Mouse (Mus musculus) left cerebral cortex, postnatal 4 days (tissue): ENCODE data around the gene Pxn. TPM values are rescaled to one million over a fixed set of nuclear protein-coding genes. Genes with fewer than 3 reads are reported as not detected.
A peak's percentile ranks its signal among the peaks of the same experiment; 100 is the strongest.
"Not testable (repeated sequence)": the region's sequence is repeated elsewhere in the genome, so short reads cannot be mapped to it uniquely, and the experiment has no call there.

ENCODE experiments used
- DNase-seq: peaks from one replicate; pipeline ENCODE4 v3.0.0-alpha.2; 2022
- intact Hi-C: fragments of 180-260 bp; cut with DNase I; formaldehyde crosslinking; loops from one replicate; pipeline ENCODE4 v1.15.1; 2025
- microRNA-seq: library from miRNA; unstranded; fragments of <30 nt; microRNA quantifications from one replicate; pipeline ENCODE4 v1.2.0, GENCODE M21; 2022
- total RNA-seq, 2 experiments: library from RNA; stranded (reverse); gene quantifications; 2 replicates each; pipeline ENCODE4 v1.2.3; 2021

The Pxn gene
- total RNA-seq, 2 experiments from 2014 or later, result 23.9 to 24.7 TPM

- no peak for DNase-seq
- intact Hi-C loops, result no loop called here
Measured at GRCm38 (mm10) chr5:115569308-115569707, 62.8 kb downstream of the Pxn start.

DNA sequence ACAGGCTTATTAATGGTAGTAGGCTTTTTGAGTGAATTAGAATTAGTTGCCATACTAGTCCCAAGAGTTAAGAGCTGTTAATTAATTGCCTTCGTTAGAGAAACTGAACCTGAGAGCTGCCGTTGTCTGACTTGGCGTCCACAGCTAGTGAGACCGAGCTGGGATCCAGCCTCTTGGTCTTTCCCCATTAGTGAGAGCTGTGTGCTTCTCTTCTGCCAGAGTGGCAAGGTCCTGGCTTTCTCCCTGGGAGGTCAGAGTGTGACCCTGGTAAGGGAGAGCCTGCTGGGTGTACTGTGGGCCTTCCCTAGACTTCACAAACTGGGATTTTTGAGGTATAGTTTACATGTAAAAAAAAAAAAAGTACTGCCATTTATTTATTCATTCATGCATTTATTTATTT lies 63.2 kb downstream of the Pxn start:
- no peak for DNase-seq
- intact Hi-C loops, result no loop called here

DNA sequence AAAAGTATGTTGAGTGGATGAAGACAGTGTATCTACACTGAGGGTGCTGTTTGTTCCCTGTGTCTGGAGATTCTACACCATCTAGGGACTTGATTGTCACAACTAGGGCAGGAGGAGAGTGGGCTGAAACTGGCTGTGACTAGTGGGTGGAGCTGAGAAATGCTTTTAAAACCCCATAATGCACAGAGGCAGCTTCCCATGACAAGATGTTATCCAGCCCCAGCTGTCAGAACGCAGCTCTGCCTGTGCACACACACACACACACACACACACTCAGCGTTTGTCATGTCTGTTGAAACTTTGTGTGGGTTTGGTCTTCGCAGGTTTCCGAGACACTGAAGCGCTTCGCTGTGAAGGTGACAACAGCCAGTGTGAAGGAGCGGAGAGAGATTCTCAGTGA lies 64.6 kb downstream of the Pxn start:
- no peak for DNase-seq
- intact Hi-C loops, result no loop called here

DNA sequence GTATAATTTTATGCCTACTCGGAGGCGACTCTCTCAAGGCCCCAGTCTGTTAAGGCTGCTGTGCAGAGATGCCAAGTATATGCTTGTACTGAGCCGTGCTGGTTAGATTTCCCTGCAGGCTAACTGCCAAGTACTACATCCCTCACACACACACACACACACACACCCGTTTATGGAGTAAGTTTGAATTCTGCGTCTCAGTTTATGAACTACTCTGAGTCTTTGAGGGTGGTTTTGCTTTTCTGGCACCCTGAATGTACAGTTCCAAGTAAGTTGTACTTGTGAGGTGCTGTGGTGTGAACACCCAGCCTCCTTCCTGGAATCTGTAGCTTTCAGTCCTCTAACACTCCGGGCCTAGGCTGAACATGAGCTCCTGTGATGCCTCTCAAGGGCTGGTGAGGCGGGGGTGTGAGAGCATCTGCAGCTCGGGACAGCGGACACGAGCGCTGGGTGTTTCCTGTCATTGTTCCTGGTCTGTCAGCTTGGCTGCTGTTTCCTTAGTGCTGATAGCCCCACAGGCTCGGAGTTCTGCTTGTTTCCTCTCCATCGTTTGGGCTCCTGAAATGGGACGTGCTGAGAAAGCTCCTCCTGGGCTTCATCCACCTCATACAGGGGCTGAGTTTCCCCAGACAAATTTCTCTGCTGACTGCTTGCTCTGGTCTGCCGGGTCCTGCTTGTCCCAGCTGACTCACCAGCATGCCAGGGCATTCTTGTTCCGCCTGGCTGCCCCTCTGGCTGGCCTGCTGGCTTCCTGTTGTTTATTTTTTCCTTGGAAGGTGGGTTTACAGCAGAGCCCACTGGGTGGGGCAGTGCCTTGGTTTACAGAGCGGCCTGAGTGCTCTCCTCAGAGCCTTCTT lies 66.4 kb downstream of the Pxn start:
- peak; percentile 39 for DNase-seq
- intact Hi-C loops, result no loop called here

GRCm38 (mm10) chr5:115574992-115575391 lies 68.5 kb downstream of the Pxn start:
- DNase-seq, result peak; percentile 43
- intact Hi-C loops, result no loop called here

- DNase-seq, intact Hi-C loops: not testable (repeated sequence)
Measured at GRCm38 (mm10) chr5:115577686-115578085, 71.2 kb downstream of the Pxn start.

- no peak for DNase-seq
- intact Hi-C loops, result no loop called here
Measured at GRCm38 (mm10) chr5:115578922-115579321, 72.4 kb downstream of the Pxn start.

GRCm38 (mm10) chr5:115579363-115579762 lies 72.9 kb downstream of the Pxn start:
- DNase-seq, result no peak
- intact Hi-C loops, result no loop called here

DNA sequence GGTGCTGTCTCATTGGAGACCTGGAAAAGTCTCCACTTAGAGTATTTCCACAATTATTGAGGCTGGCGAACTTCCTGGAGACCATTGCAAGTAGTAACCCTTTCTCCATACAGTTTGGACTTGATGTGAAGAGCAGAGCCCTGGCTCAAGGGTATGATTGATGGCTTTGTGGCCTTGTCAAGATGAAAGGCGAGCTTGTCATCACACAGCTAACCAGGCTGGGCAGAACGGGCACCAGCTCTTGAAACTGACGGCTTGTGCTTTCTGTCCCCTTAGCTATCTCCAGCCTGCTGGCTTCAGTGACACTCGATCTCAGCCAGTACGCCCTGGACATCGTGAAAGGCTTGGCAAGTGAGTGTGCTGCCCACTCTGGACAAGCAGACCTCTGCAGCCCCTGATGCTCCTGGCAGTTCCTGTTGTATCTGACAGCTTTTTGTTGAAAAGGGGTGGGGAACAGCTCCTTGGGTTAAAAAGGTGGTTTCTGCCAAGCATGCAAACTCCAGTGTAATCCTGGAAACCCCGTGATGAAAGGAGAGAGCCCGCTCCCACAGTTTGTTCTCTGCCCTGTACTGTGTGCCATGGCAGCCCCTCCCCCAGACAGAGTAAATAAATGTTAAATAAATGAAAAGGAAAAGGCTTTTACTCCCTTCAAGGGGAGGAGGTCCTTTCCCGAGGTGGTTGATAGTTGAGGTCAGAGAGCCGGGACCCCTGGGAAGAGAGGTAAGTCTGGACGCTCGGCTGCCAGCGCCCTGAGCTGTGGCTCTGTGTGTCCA lies 73.9 kb downstream of the Pxn start:
- intact Hi-C loops, result no loop called here
- no peak for DNase-seq

DNA sequence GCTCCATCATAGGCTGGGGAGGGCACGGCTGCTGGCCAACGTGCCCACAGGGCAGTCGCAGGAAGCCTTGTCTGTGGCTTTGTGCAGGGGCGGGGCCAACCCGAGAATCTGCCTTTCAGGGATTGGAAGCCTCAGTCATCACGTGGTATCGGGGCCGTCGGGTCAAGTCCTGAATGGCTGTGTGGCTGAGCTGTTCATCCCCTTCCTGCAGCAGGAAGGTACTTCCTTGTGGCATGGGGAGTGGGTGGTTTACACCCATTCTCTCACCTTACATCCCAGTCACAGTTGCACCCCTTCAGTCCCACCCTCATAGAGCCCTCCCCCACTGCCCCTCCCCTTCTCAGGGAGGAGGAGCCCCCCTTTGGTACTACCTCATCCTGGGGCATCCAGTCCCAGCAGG lies 75.2 kb downstream of the Pxn start:
- intact Hi-C loops, result no loop called here
- no peak for DNase-seq

- intact Hi-C loops, result no loop called here
- no peak for DNase-seq
Measured at GRCm38 (mm10) chr5:115585616-115586015, 79.1 kb downstream of the Pxn start.

GRCm38 (mm10) chr5:115586166-115586565 lies 79.7 kb downstream of the Pxn start:
- intact Hi-C loops, result no loop called here
- DNase-seq, result no peak

- intact Hi-C loops, result no loop called here
- no peak for DNase-seq
Measured at GRCm38 (mm10) chr5:115586780-115587179, 80.3 kb downstream of the Pxn start.

DNA sequence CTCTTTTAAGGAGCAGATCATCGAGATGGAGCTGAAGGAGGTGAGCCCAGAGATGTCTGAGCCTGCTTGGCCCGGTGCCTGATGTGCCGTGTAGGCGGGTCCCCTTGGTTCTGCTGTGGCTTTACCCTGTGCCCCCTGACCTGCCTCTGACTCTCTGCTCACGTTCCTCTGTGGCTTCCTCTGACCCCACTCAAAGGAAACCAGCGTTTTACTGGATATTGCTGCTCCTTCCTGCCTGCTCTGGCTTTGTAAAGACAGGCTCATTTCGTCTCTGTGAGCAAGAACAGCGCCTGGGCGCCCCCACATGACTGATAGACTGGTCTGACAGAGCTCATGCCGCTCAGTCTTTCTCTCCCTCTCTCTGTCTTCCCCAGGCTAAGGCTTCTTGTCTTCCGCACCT lies 84.6 kb downstream of the Pxn start:
- DNase-seq, result no peak
- intact Hi-C loops, result no loop called here

- DNase-seq, result no peak
- intact Hi-C loops, result no loop called here
Measured at GRCm38 (mm10) chr5:115591506-115591905, 85.0 kb downstream of the Pxn start.

DNA sequence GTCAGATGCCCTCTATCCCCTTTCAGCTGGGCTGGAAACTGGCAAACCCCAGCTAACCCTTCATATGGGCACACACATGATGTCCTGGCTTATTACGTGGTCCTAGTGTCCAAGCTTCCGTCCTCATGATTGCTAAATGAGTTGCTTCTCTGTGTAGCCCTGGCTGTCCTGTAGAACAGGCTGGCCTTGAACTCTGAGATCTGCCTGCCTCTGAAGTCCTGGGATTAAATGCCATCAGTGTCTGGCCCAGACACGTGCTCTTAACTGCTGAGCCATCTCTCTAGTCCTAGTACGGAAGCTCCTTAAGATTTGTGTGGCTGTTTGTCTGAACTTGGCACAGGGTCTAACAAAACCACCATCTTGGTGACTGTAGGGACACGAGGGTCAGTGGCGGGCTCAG lies 97.1 kb downstream of the Pxn start:
- intact Hi-C loops, result no loop called here
- no peak for DNase-seq

Small RNA genes lying within 50 kb of the gene (microRNA-seq; reads per million reads assigned to microRNA genes)
- gene Mir7029, result not detected

Other genes with a start within 250 kb of the Pxn start
- gene Rnf10, start 233.8 kb upstream of the Pxn start, total RNA-seq, result 100 to 1,000 TPM; 262 to 280 TPM
- 10 to 100 TPM; 29.7 to 33.8 TPM for gene Coq5, start 227.0 kb upstream of the Pxn start, total RNA-seq
- 100 to 1,000 TPM; 678 to 766 TPM for gene Dynll1, start 205.7 kb upstream of the Pxn start, total RNA-seq
- 10 to 100 TPM; 58.7 to 59.4 TPM for gene Srsf9, start 179.5 kb upstream of the Pxn start, total RNA-seq
- gene Gatc, start 165.5 kb upstream of the Pxn start, total RNA-seq, result 10 to 100 TPM; 29.6 to 29.7 TPM
- 10 to 100 TPM; 30.3 to 30.5 TPM for gene Triap1, start 165.5 kb upstream of the Pxn start, total RNA-seq
- 100 to 1,000 TPM; 489 to 518 TPM for gene Cox6a1, start 157.7 kb upstream of the Pxn start, total RNA-seq
- gene Msi1, start 77.1 kb upstream of the Pxn start, total RNA-seq, result 100 to 1,000 TPM; 110 to 114 TPM
- gene Pla2g1b, start 40.4 kb upstream of the Pxn start, total RNA-seq, result not detected
- 10 to 100 TPM; 28.4 to 31.5 TPM for gene Sirt4, start 22.0 kb upstream of the Pxn start, total RNA-seq
- gene Rplp0, start 52.8 kb downstream of the Pxn start, total RNA-seq, result 100 to 1,000 TPM; 657 to 680 TPM
- 10 to 100 TPM; 85.8 to 87.0 TPM for gene Gcn1l1, start 58.6 kb downstream of the Pxn start, total RNA-seq
- gene Rab35, start 125.2 kb downstream of the Pxn start, total RNA-seq, result 10 to 100 TPM; 93.8 to 97.7 TPM
- gene Bicdl1, start 224.9 kb downstream of the Pxn start, total RNA-seq, result 100 to 1,000 TPM; 144 to 151 TPM